Mouse (Mus musculus) forebrain, embryonic 14.5 days (tissue): ENCODE data around the gene Ercc6l. TPM values are rescaled to one million over a fixed set of nuclear protein-coding genes. Genes with fewer than 3 reads are reported as not detected.

ENCODE experiments used
- polyA plus RNA-seq: library from polyadenylated mRNA; unstranded; fragments of >200 nt; fragmentation: Nextera tagmentation; extraction: Ambion mirVana; gene quantifications from 2 replicates; pipeline ENCODE4 v1.2.1, GENCODE M21; 2014

Gene Ercc6l
- polyA plus RNA-seq, 1 experiment from 2014 or later: 6.1 TPM

Other genes starting within 250 kb of the Ercc6l start
- 9.6 and 11.0 TPM in 2 replicates for gene Rtl5, start 85.8 kb downstream of the Ercc6l start, polyA plus RNA-seq
- 59.3 and 79.6 TPM in 2 replicates for gene Pin4, start 37.6 kb downstream of the Ercc6l start, polyA plus RNA-seq
- gene Rps4x, start 32.3 kb upstream of the Ercc6l start, polyA plus RNA-seq: 509 and 682 TPM in 2 replicates
- gene Cited1, start 95.1 kb upstream of the Ercc6l start, polyA plus RNA-seq: 9.7 and 12.4 TPM in 2 replicates